8 mouse cellular contexts compared by ENCODE assay signal in the genomic region with DNA sequence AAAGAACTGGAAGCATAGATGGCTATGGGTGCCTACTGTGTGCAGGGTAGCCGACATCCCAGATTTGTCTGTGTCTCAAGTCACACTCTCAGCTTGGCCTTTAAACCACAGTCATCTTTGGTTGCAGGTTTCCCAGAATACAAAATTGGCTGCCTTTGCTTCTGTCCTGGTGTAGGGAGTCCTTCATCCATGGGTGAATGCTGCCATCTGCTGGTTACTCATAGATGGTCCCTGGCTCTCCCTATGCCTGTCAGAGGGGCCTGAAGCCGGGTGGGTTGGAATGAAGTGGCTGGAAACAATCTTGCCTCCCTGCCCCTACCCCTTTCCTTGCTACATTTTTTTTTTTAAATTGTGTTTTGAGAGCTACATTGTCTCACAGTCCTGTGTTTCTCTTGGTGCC. TPM values are rescaled to one million over a fixed set of nuclear protein-coding genes. Genes with fewer than 3 reads are reported as not detected.
DNase-seq lines count a peak whose midpoint lies in the region; ATAC-seq lines count a peak whose summit lies in the region.

No protein-coding gene starts in this region.

- ATAC-seq in megakaryocyte progenitor cell, adult 5-6 weeks (replicated peaks; ENCODE audit: poor library complexity), result peak; percentile 93
- no peak for ATAC-seq in monocyte, adult 5-6 weeks (replicated peaks; ENCODE audit: insufficient number of reproducible peaks, low FRiP score, low TSS enrichment, poor library complexity, severe bottlenecking)

- DNase-seq in WW6 (ENCODE audit: low read depth, low spot score), result peak; percentile 24
- DNase-seq in cerebellum, postnatal 10 days, result peak; percentile 91 to 94
- DNase-seq in frontal cortex, postnatal 14 days (ENCODE audit: low spot score in 2 of 2), result peak; percentile 70 to 78
- DNase-seq in hindlimb bud, embryonic 11.5 days (ENCODE audit: extremely low spot score, low read depth, low spot score), result peak; percentile 62
- DNase-seq in left cerebral cortex, adult 18-20 months (ENCODE audit: low spot score in 2 of 2), result peak; percentile 81 to 83
- DNase-seq in right cerebral cortex, postnatal 36 days (ENCODE audit: low spot score in 2 of 2), result peak; percentile 70 to 73

RNA-seq across cellular contexts. Expression of gene Zfp648, which starts 20.0 kb away (rescaled TPM):
- total RNA-seq in left cerebral cortex, adult 18-20 months (2021), result 1 to 10 TPM in 1 of 2 experiments, under 1 TPM in 1; 0.56 to 1.4 TPM
- total RNA-seq in megakaryocyte progenitor cell, adult 5-6 weeks (2015), result not detected in 2 replicates
- 0.25 TPM in 1 of 2 replicates, not detected in the other for total RNA-seq in megakaryocyte progenitor cell, adult 5-6 weeks (2017)
- not detected in 3 replicates for total RNA-seq in monocyte, adult 5-6 weeks (2017)

Comparison
In these comparisons a context has a peak if more than half of its experiments do, and no peak if none do; other contexts are left out.
1. DNase-seq: peak in every context shown above with its lines; median percentile 92 in cerebellum, postnatal 10 days; 82 in left cerebral cortex, adult 18-20 months; 74 in frontal cortex, postnatal 14 days; 72 in right cerebral cortex, postnatal 36 days; 62 in hindlimb bud, embryonic 11.5 days; 24 in WW6.